Mouse (Mus musculus) 416B (cell line): ENCODE data around the gene Nmral1.
"Not testable (repeated sequence)": the region's sequence is repeated elsewhere in the genome, so short reads cannot be mapped to it uniquely, and the experiment has no call there.

Experiments used
- DNase-seq: peaks from one replicate; pipeline ENCODE4 v3.0.0; 2011; ENCODE audit warnings: low read depth

Gene Nmral1

DNA sequence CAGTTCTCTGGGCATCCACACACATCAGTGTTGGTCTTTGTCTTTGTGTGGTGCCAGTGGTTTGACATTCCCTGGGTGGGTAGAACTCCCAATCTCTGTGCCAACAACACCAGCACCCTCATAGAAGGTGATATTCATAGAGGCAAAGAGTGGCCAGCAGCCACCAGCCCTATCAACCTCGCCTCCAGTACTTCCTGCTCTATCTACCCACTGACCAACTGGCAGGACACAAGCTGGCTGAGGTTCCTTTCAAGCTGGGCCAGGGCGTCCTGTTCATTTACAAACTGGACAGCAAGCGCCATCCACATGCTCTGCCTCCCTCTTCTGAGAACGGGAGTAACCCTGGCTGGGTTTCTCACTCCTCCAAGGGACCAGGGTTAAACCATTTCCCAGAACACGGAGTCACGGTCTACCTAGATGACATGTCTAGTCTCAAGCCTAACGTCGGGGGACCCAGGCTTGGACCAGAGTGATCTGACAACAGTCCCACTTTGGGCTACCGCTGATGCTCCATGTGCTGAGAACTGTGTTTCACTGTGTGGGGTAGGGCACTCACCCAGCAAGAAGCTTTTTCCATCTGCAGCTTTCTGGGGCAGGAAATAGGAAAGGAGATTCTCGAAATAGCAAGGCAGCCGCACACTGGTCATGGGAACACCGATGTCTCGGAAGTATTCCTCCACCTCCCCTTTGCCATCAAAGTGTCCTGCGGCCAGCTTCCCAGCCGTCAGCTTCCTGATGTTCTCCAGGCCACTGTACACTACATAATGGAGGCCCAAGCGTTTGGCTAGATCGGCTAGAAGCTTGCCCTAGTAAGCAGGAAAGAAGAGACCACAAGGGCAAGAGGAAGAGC, 5.1 kb downstream of the Nmral1 start:
- no peak for DNase-seq

DNA sequence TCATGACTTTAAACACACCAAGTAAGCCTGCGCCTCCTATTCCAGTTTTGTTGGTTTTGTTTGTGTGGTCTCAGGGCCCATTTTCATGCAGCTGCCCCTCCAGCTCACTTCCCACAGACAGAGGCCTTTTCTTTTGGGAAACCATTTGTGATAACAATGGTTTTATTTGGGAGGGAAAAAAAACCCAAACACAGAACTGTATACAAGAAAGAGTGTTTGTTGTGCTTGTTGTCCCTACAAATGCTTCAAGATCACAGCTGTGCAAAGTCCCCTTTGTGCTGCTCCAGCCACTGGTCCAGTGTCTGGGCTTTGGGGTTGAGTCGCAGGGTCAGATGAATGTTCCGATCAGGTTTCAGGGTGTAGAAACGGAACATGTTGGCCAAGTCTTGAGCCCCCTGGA, 8.0 kb downstream of the Nmral1 start:
- no peak for DNase-seq

DNA sequence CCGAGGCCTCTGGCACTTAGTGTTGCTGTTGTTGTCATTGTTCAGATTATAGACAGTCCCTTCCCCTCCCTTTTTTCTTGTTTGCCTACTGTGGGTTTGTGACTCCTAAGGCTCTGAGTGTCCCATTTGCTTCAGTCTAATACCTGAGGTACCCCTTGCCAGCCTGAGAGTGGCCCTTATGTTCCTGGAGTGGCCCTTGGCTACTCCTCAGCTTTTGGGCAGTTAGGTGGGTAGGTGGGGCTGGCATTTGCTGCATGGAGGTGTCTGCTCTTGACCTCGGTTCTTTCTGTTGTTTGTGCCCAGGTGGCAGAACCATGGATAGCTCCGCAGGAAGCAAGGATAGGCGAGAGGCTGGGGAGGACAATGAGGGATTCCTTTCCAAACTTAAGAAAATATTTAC, 13.6 kb downstream of the Nmral1 start:
- DNase-seq = no peak

DNA sequence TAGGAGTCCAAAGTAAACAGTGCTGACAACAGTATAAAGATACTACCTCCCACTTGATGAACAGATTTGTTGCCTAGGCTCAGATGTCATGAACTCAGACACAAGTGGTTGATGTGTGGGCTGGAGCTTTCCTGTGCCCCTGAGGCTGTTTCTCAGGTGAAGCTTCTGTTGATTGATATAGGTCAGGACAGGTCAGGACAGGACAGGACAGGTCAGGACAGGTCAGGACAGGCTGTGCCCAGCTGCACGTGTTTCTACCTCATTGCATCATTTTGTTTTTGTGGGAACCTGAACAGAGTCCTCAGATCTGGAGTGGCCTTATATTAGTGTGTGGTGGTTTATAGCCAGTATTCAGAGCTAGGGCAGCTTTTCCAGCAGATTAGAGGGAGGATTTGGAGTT, 16.5 kb downstream of the Nmral1 start:
- no peak for DNase-seq

DNA sequence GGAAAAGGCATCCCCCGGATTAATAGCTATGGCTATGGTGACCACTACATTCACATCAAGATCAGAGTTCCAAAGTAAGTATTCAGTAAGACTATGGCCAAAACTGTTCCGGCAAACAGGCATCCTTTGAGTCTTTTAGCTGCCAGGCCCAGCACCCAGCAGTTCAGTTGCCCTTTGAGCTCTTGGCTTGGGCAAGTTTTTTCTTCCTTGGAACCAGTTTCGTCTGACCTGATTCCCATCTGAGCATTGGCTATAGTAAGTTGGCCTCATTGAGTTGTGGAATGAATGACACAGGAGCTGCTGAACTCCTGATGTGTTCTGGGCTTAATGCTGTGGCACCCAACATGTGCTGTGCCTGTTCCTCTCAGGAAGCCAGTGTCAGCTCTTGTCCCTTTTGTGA, 17.9 kb downstream of the Nmral1 start:
- DNase-seq = no peak

DNA sequence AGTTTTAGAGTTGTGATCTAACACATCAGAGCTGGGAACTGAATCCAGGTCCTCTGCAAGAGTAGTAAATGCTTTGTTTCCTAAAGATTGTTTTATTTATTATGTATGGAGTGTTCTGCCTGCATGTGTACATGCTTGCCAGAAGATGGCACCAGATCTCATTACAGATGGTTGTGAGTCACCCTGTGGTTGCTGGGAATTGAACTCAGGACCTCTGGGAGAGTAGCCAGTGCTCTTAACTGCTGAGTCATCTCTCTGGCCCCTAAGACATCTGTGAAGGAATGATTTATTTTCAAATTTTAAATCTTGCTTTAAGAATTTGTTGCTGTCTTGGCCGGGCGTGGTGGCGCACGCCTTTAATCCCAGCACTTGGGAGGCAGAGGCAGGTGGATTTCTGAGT, 29.8 kb downstream of the Nmral1 start:
- peak; percentile 42 for DNase-seq

DNA sequence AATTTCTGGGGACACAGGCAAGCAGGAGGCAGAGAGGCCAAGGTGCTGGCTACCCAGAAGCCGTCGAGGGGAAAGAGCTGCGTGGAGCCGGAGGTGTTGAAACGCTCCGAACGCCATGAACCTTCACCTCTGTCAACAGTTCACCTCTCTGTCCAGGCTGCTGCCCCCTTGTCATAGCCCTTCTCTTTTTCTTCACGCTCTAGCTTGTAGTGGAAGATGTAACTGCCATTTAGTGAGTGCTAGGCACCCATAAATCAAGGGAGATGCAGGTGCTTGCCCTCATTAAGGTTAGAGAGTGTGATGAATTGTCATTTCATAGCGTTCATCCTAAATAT, 34.7 kb downstream of the Nmral1 start:
- DNase-seq = no peak

DNA sequence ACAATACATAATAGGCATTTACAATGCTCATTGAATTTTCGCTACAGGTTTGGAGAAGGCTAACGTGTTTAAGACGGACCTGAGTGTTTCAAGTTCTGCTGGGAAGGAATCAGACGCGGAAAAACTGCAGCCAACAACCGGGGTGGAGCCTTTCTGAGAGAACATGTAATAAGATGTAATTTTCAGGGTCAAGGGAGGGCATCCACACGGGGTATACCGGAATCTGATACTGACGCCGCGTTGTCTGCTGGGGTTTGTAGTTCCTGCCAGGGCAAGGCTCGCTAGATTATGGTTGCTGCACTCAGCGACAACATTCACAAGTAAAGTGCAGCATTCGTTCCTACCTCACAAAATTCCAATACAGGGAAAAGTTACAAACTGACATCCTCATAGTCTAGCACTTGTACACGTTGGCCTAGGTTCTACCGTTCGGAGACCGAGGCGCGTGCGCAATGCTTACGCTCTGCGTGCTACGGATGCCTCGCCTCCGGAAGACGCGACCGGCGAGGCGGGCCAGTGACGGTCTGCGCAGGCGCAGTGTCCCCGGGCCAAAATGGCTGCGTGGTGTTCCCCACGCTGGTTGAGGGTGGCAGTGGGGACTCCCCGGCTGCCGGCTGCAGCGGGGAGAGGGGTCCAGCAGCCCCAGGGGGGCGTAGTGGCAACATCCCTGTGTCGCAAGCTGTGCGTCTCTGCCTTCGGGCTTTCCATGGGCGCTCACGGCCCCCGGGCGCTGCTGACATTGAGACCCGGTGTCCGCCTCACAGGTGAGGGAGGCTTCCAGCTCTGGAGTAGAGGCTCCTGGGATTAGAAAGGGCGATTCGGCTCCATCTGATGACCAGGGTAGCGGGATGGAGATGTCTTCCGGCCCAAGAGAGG, 35.3 kb downstream of the Nmral1 start:
- peak; percentile 97 for DNase-seq

DNA sequence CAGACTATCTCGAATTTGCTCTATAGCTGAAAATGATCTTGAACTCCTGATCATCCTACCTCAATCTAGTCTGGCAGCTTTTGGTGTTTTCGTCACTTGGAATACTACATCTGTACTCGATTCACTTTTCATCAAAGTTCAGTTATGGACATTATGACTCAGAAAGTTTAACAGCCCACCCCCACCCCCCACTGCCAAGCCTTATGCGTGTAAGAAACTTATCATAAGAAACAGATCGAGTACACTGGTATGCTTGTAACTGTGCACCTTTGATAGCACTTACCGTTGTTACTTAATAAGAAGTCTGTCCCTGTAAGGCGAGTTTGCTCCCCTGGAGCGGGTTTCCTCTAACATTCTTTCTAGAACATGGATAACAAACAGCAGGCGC, 36.0 kb downstream of the Nmral1 start:
- no peak for DNase-seq

DNA sequence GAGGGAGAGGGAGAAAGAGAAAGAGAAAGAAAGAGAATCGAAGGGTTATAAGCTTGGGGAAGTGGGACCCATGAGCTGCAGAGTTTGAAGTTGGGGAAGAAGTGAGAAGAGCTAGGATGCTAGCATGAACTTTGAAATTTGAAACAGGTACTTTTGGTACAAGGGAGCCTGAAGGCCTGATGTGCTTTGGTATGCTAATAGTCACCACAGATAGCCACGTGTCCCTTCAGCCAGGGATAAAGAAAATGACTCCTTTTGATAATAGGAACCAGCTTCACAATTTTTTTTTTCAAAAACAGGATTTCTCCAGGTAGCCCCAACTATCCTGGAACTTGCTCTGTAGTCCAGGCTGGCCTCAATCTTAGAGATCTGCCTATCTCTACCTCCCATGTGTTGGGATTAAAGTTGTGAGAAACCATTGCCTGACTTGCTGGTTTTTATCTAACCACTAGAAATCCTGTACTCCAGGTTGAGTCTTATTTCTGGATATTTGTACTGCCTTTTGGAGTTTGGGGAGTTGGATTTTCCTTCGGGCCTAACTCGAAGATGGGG, 36.5 kb downstream of the Nmral1 start:
- DNase-seq = no peak

DNA sequence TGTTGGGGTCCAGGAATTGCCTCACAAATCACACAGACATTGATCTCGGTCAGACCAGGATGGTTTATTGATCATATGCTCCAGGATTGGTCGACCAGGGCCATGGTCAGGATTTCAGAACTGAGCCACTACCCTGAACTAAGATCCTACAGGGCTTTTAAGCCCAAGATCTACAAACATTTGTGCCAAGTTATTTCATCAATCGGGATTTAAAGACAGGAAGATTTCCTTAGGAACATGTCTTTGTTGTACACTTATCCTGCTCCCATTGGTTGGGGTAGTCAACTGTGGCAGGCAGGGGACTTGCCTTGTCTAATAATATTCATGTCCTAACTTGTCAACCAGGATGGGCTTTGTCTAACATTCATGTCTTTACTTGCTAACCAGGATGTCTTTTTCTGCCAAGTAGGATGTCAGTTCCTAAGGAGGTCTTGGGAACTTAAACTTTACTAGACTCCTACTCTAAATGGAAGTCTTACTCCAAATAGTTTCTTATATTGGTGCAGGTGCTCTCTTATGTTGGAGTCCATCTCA, 38.2 kb downstream of the Nmral1 start:
- DNase-seq = not testable (repeated sequence)

DNA sequence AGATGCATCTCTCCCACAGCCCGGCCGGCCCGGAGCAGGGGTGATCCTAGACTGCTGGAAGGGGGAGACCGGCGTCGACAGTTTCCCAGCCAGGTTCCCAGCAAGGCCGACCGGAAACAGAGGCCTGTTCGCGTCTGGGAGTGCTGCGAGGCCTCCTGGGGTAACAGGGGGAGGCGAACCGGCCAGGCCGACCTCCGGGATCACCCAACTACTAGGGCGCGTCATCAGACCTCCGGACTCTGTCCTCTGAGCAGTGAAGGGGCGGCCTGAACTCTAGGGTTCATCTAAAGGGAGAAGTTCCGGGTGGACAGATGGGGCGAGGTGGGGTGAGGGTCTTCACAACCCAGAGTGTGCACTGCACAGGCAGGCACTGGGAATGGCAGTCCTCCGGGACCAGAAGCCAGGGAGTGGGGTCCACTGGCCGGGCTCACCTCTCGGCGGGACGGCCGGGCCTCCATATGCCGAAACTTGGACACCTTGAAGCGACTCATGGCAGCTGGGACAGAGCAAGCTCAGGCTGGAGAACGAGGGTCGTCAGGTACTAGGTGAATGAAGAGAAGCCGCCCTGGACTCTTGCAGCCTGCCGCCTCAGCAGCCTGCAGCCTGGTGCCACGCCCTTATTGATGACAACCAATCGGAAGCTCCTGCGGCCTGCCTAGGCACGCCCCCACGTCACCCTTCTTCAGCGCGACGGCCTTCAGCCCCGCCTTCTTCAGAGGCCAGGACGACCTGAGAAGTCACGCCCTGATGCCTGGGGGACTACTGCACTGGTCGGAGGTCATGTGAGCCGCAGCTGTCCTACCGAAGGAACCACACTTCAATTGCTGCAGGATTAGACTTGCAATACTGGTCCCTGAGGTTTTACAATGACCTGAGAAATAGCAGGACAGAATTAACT, 39.8 kb downstream of the Nmral1 start, which contains the start of gene Coro7:
Gene Coro7 (minus strand): TSS at position 657 of the 898 bp plus-strand sequence.
- DNase-seq = peak; percentile 98

DNA sequence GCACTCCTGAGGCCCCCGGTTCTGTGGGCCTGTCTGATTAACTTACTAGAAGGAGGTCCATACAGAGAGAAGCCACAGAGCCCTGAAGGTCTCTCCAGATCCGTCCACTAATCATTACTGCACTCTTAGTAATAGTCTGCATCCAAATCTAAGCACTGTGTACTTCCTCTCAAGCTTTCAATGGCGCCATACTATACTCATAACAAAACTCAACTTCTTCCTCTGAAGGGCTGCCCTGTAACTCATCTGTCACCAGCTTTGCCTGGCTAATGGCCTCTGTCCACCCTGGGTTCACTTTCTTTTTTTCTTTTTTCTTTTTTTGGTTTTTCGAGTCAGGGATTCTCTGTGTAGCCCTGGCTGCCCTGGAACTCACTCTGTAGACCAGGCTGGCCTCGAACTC, 41.1 kb downstream of the Nmral1 start:
- peak; percentile 23 for DNase-seq

DNA sequence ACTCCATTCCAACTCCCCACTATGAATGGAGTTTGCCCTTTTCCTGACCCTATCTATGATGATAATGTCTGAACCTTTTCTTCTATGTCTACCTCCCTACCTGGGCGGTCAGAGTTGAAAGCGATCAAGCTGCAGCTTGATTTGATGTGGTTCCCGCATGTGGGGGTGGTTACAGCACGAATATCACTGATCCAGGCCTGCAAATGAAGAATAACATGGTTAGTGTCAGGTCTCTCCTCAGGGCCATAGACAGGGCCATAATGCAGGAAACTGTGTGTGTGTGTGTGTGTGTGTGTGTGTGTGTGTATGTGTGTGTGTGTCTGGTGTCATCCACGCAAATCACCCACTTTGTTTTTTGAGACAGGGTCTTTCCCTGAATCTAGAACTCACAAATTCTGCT, 42.3 kb downstream of the Nmral1 start:
- no peak for DNase-seq

DNA sequence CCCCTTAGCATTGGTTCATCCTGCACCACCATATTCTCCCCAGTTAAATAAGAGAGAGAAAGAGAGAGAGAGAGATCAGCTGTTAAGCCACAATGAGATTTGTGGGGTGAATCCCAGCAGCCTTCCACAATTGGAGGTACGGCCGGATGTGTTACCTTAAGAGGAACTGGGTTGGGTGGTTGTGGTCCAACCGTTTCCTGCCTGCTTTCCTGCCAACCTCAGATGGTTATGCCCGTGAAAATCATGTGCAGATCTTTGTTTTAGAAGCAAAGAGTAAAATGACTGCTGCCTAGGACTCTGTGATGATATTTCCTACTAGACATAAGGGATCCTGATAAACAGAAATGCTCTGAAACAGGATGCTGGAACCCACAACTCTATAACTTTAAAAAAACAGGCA, 45.1 kb downstream of the Nmral1 start:
- DNase-seq = peak; percentile 96

DNA sequence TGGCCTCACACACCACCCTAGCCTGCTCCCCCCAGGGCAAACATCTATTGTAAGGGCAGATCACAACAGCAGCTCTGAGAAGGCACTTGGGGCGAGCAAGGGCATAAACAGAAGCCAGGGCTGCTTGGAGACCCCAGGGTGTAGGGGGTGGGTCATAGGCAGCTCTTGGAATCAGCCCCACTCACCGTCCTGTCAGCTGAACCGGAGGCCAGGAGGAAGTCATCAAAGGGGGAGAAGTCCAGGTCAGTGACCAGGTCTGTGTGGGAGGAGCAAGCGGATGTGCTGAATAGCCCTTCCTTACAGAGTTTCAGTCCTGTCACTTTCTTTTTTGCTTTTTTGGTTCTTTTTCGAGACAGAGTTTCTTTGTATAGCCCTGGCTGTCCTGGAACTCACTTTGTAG, 48.8 kb downstream of the Nmral1 start:
- no peak for DNase-seq

DNA sequence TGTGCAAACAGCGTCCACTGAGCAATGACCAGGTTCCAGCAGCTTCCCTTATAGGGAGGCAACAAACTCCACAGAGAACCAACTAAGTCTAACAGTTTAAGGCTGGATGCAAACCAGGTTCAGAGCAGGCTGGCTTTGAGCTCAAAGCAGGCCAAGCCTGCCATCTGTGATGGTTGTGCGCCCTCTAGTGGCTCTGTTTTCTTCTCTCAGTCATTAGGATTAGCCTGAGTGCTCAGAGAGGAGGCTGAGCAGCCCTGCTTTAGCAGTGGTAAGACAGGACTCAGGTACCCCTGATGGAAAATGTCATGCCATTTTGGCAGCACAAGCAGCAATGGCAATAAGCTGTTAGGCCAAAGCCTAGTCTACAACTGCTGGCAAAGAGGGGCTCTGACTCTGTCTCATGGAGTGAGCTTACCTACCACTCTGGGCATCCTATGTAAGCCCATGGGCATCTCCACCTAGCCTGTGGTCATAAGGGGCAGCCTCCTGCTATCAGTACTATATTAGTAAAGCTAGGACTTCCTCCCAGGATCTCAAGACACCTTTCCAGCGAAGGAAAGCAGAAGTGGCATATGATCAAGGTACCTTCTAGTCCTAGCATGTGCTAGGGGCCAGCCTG, 51.9 kb downstream of the Nmral1 start:
- DNase-seq = peak; percentile 82

DNA sequence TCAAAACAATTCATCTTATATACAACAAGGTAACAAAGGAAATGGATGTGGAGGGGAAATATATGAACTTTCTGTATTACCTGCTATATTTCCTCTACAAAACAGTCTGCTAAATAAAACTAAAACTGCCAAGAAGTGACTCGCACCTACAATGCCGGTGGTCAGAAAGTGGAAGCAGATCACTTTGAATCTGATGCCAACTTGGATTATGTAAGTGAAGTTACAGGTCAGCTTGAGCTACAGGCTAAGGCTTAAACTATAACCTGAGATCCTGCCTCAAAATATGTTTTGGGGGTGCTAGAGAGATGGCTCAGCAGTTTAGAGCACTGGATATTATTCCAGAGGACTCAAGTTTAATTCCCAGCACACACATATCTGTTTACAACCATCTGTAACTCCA, 53.4 kb downstream of the Nmral1 start:
- no peak for DNase-seq

DNA sequence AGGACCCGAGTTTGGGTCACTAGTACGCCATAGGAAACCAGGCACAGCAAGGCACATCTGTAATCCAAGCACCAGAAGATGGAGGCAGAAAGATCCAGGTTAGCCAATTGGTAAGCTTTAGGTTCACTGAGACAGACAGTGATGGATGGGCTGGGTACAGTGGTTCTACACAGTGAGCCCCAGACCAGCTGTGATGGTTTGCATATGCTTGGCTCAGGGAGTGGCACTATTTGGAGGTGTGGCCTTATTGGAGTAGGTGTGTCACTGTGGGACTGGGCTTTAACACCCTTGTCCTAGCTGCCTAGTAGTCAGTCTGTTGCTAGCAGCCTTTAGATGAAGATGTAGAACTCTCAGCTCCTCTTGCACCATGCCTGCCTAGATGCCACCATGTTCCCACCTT, 55.4 kb downstream of the Nmral1 start:
- DNase-seq = no peak

DNA sequence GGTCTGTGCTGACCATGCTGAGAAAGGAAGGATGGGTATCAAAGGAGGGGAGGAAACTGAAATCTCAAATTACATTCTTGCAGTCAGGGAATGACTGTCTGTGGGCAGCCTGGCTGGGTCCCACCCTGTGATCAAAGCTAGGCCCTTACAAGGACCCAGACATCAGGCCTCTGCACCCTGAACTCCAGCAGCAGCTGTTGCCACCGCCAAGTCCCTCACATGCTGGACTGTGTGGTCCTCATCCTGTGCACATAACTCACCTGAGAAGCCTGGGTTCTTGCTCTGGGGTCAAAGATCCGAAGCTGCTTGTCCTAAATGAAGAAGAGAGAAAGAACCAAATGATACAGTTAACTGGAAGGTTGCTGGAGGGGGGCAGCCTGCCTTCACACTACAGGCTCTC, 57.6 kb downstream of the Nmral1 start:
- DNase-seq = no peak
